Mouse (Mus musculus) T-helper 17 cell (primary cell): ENCODE measurements around the gene Mrtfa.

ENCODE experiments used
- in situ Hi-C, 2 experiments: fragments of 300-600 bp; cut with MboI, MseI; formaldehyde crosslinking; loops; 1 replicate in 1 of 2; 2 replicates in 1 of 2; pipeline ENCODE4 v1.15.1; 2025; ENCODE audit warnings: high pct_unique_total_duplicates in 2 of 2

Mrtfa gene

GRCm38 (mm10) chr15:81198447-81198846 is 7.9 kb upstream of the Mrtfa start:
- in situ Hi-C loops = loop anchor here (5.0 kb wide), 1 partner anchor 126 kb away; no protein-coding TSS in a partner anchor

- in situ Hi-C loops = loop anchor here (5.0 kb wide), 1 partner anchor 125 kb away; no protein-coding TSS in a partner anchor
Measured at GRCm38 (mm10) chr15:81197197-81197596, 6.6 kb upstream of the Mrtfa start.

- in situ Hi-C loops = loop anchor here (5.0 kb wide), 1 partner anchor 123 kb away; no protein-coding TSS in a partner anchor
Measured at GRCm38 (mm10) chr15:81195447-81195846, 4.9 kb upstream of the Mrtfa start.

- in situ Hi-C loops = loop anchor here (5.0 kb wide), 1 partner anchor 122 kb away; no protein-coding TSS in a partner anchor
Measured at GRCm38 (mm10) chr15:81194791-81195190, 4.2 kb upstream of the Mrtfa start.

- in situ Hi-C loops = no loop called here
Measured at GRCm38 (mm10) chr15:81192858-81193257, 2.3 kb upstream of the Mrtfa start.

GRCm38 (mm10) chr15:81192316-81192715 is 1.8 kb upstream of the Mrtfa start:
- in situ Hi-C loops = no loop called here

GRCm38 (mm10) chr15:81191303-81191702 is 746 bp upstream of the Mrtfa start:
- in situ Hi-C loops = no loop called here

GRCm38 (mm10) chr15:81190011-81190629 is 437 bp downstream of the Mrtfa start:
- in situ Hi-C loops = no loop called here

GRCm38 (mm10) chr15:81189061-81189460 is 1.5 kb downstream of the Mrtfa start:
- in situ Hi-C loops = no loop called here

GRCm38 (mm10) chr15:81184913-81185312 is 5.6 kb downstream of the Mrtfa start:
- in situ Hi-C loops = no loop called here

GRCm38 (mm10) chr15:81181233-81181632 is 9.3 kb downstream of the Mrtfa start:
- in situ Hi-C loops = no loop called here

GRCm38 (mm10) chr15:81179523-81179922 is 11.0 kb downstream of the Mrtfa start:
- in situ Hi-C loops = loop anchor here (5.0 kb wide), 2 partner anchors 57 to 112 kb away; no protein-coding TSS in a partner anchor

- in situ Hi-C loops = loop anchor here (5.0 kb wide), 2 partner anchors 56 to 111 kb away; no protein-coding TSS in a partner anchor
Measured at GRCm38 (mm10) chr15:81178703-81179102, 11.9 kb downstream of the Mrtfa start.

GRCm38 (mm10) chr15:81177860-81178259 is 12.7 kb downstream of the Mrtfa start:
- in situ Hi-C loops = loop anchor here (5.0 kb wide), 2 partner anchors 56 to 111 kb away; no protein-coding TSS in a partner anchor

GRCm38 (mm10) chr15:81175633-81176032 is 14.9 kb downstream of the Mrtfa start:
- in situ Hi-C loops = loop anchor here (5.0 kb wide), 2 partner anchors 53 to 108 kb away; no protein-coding TSS in a partner anchor

GRCm38 (mm10) chr15:81172259-81172658 is 18.3 kb downstream of the Mrtfa start:
- in situ Hi-C loops = loop anchor here in 1 of 2 experiments (5.0 kb wide), 1 partner anchor 40 kb away; no protein-coding TSS in a partner anchor

- in situ Hi-C loops = no loop called here
Measured at GRCm38 (mm10) chr15:81168735-81169134, 21.8 kb downstream of the Mrtfa start.

- in situ Hi-C loops = no loop called here
Measured at GRCm38 (mm10) chr15:81167831-81168230, 22.7 kb downstream of the Mrtfa start.

GRCm38 (mm10) chr15:81166291-81166690 is 24.3 kb downstream of the Mrtfa start:
- in situ Hi-C loops = no loop called here

GRCm38 (mm10) chr15:81164560-81165310 is 25.8 kb downstream of the Mrtfa start:
- in situ Hi-C loops = no loop called here

- in situ Hi-C loops = no loop called here
Measured at GRCm38 (mm10) chr15:81161571-81161970, 29.0 kb downstream of the Mrtfa start.

- in situ Hi-C loops = no loop called here
Measured at GRCm38 (mm10) chr15:81160677-81161076, 29.9 kb downstream of the Mrtfa start.
